Mouse (Mus musculus) liver, embryonic 15.5 days (tissue): ENCODE data around the gene Aftph. TPM values are rescaled to one million over a fixed set of nuclear protein-coding genes. Genes with fewer than 3 reads are reported as not detected.

ENCODE experiments used
- polyA plus RNA-seq: library from polyadenylated mRNA; unstranded; fragments of >200 nt; fragmentation: Nextera tagmentation; extraction: Ambion mirVana; gene quantifications from 2 replicates; pipeline ENCODE4 v1.2.1, GENCODE M21; 2015

Gene Aftph
- polyA plus RNA-seq, 1 experiment from 2014 or later: 10.6 TPM

Other genes with a start within 250 kb of the Aftph start
- gene Sertad2, start 198.3 kb downstream of the Aftph start, polyA plus RNA-seq: 36.0 and 41.3 TPM in 2 replicates
- 9.0 and 9.1 TPM in 2 replicates for gene Lgalsl, start 89.5 kb upstream of the Aftph start, polyA plus RNA-seq